Mouse (Mus musculus) left cerebral cortex, adult 18-20 months (tissue): Measurements from ENCODE around the gene Alk. TPM values are rescaled to one million over a fixed set of nuclear protein-coding genes. Genes with fewer than 3 reads are reported as not detected.
"Not testable (repeated sequence)": the region's sequence is repeated elsewhere in the genome, so short reads cannot be mapped to it uniquely, and the experiment has no call there.

Source experiments
- DNase-seq, 2 experiments: peaks; one replicate each; pipeline ENCODE4 v3.0.0; 2021 to 2022; ENCODE audit warnings: low spot score in 2 of 2, mixed read lengths in 1 of 2
- total RNA-seq, 2 experiments: library from RNA; stranded (reverse); gene quantifications; 2 replicates each; pipeline ENCODE4 v1.2.3; 2021

Alk gene
- total RNA-seq, 2 experiments from 2014 or later: 8.4 to 9.1 TPM

GRCm38 (mm10) chr17:72532266-72532665, 72.2 kb downstream of the Alk start:
- DNase-seq: no peak

GRCm38 (mm10) chr17:72528481-72528880, 75.9 kb downstream of the Alk start:
- no peak for DNase-seq

GRCm38 (mm10) chr17:72527481-72527880, 76.9 kb downstream of the Alk start:
- no peak for DNase-seq

- DNase-seq: no peak
Observed at GRCm38 (mm10) chr17:72526356-72526755, 78.1 kb downstream of the Alk start.

- DNase-seq: no peak
Observed at GRCm38 (mm10) chr17:72524839-72525238, 79.6 kb downstream of the Alk start.

GRCm38 (mm10) chr17:72523006-72523405, 81.4 kb downstream of the Alk start:
- DNase-seq: no peak

GRCm38 (mm10) chr17:72522381-72522780, 82.0 kb downstream of the Alk start:
- DNase-seq: peak; percentile 69 to 70

- DNase-seq: no peak
Observed at GRCm38 (mm10) chr17:72521353-72521752, 83.1 kb downstream of the Alk start.

- DNase-seq: no peak
Observed at GRCm38 (mm10) chr17:72510746-72511145, 93.7 kb downstream of the Alk start.

- no peak for DNase-seq
Observed at GRCm38 (mm10) chr17:72508678-72509394, 95.6 kb downstream of the Alk start.

- peak in 1 of 2 experiments; percentile 4 for DNase-seq
Observed at GRCm38 (mm10) chr17:72505213-72505612, 99.2 kb downstream of the Alk start.

- no peak for DNase-seq
Observed at GRCm38 (mm10) chr17:72504581-72504980, 99.8 kb downstream of the Alk start.

GRCm38 (mm10) chr17:72495395-72495794, 109.0 kb downstream of the Alk start:
- DNase-seq: no peak

GRCm38 (mm10) chr17:72485623-72486022, 118.8 kb downstream of the Alk start:
- DNase-seq: no peak

- DNase-seq: not testable (repeated sequence)
Observed at GRCm38 (mm10) chr17:72479260-72479659, 125.2 kb downstream of the Alk start.

GRCm38 (mm10) chr17:72477889-72478405, 126.5 kb downstream of the Alk start:
- DNase-seq: peak in 1 of 2 experiments; percentile 6

- DNase-seq: no peak
Observed at GRCm38 (mm10) chr17:72476956-72477355, 127.5 kb downstream of the Alk start.

GRCm38 (mm10) chr17:72474166-72474565, 130.3 kb downstream of the Alk start:
- no peak for DNase-seq

GRCm38 (mm10) chr17:72448477-72448876, 155.9 kb downstream of the Alk start:
- no peak for DNase-seq

- no peak for DNase-seq
Observed at GRCm38 (mm10) chr17:72445204-72446177, 158.9 kb downstream of the Alk start.

- no peak for DNase-seq
Observed at GRCm38 (mm10) chr17:72417451-72417850, 187.0 kb downstream of the Alk start.

- peak; percentile 10 to 28 for DNase-seq
Observed at GRCm38 (mm10) chr17:72414676-72415075, 189.8 kb downstream of the Alk start.
